Mouse (Mus musculus) MEL (cell line): Measurements from ENCODE around the gene Hax1. TPM values are rescaled to one million over a fixed set of nuclear protein-coding genes. Genes with fewer than 3 reads are reported as not detected.

Experiments used
- DNase-seq: peaks from one replicate; pipeline ENCODE4 v3.0.0; 2011; ENCODE audit warnings: low read depth, low spot score
- H3K27ac ChIP-seq: 2 replicates; pipeline ENCODE4 v1.5.1; 2012; ENCODE audit warnings: low read depth, mild to moderate bottlenecking, control low read depth, low read length, moderate library complexity; ENCODE audit not compliant: control insufficient read depth
- H3K27me3 ChIP-seq, 2 experiments: fragments of 150-350 bp in 1 of 2; sonication (generic) in 1 of 2; 2 replicates each; pipeline ENCODE4 v1.6.1; 2012; ENCODE audit warnings: low read length in 2 of 2, mild to moderate bottlenecking in 2 of 2, improper control_type of control experiment in 1 of 2, moderate library complexity in 1 of 2; ENCODE audit not compliant: insufficient read depth in 2 of 2, control insufficient read depth in 1 of 2
- H3K36me3 ChIP-seq, 2 experiments: 2 replicates each; pipeline ENCODE4 v1.6.1; 2012 to 2014; ENCODE audit warnings: low read length in 2 of 2, improper control_type of control experiment in 1 of 2, inconsistent platforms in 1 of 2, mild to moderate bottlenecking in 1 of 2; ENCODE audit not compliant: insufficient read depth in 2 of 2, control insufficient read depth in 1 of 2
- H3K4me1 ChIP-seq, 2 experiments: fragments of 150-350 bp in 1 of 2; sonication (generic) in 1 of 2; 2 replicates each; pipeline ENCODE4 v1.6.1; 2012; ENCODE audit warnings: low read length in 2 of 2, improper control_type of control experiment in 1 of 2, mild to moderate bottlenecking in 1 of 2; ENCODE audit not compliant: insufficient read depth in 2 of 2, control insufficient read depth in 1 of 2
- H3K4me3 ChIP-seq, 2 experiments: fragments of 150-350 bp in 1 of 2; sonication (generic) in 1 of 2; 2 replicates each; pipeline ENCODE4 v1.5.1; 2012; ENCODE audit warnings: low read depth in 2 of 2, low read length in 2 of 2, mild to moderate bottlenecking in 2 of 2, moderate library complexity in 2 of 2, control low read depth in 1 of 2, improper control_type of control experiment in 1 of 2; ENCODE audit not compliant: control insufficient read depth in 1 of 2, insufficient read depth in 1 of 2
- H3K79me2 ChIP-seq: 2 replicates; pipeline ENCODE4 v1.6.1; 2012; ENCODE audit warnings: mild to moderate bottlenecking, low read length, moderate library complexity; ENCODE audit not compliant: control insufficient read depth, poor library complexity, insufficient read depth
- H3K9ac ChIP-seq: 2 replicates; pipeline ENCODE4 v1.6.1; 2012; ENCODE audit warnings: low read depth, mild to moderate bottlenecking, control low read depth, low read length, moderate library complexity; ENCODE audit not compliant: control insufficient read depth, poor library complexity, severe bottlenecking
- H3K9me3 ChIP-seq: fragments of 150-350 bp; sonication (generic); replicated peaks from 2 replicates; pipeline ENCODE4 v1.6.1; 2012; ENCODE audit warnings: mild to moderate bottlenecking, low read length, improper control_type of control experiment, moderate library complexity; ENCODE audit not compliant: insufficient read depth
- BHLHE40 ChIP-seq: IDR thresholded peaks from 2 replicates; pipeline ENCODE4 v1.6.1; 2012; ENCODE audit warnings: low read depth, mild to moderate bottlenecking, inconsistent platforms, low read length, improper control_type of control experiment, borderline replicate concordance
- CHD2 ChIP-seq: IDR thresholded peaks from 2 replicates; pipeline ENCODE4 v1.6.1; 2011; ENCODE audit warnings: low read length, improper control_type of control experiment
- ETS1 ChIP-seq: IDR thresholded peaks from 2 replicates; pipeline ENCODE4 v1.6.1; 2012; ENCODE audit warnings: low read depth, mild to moderate bottlenecking, inconsistent platforms, low read length, improper control_type of control experiment, moderate library complexity
- MAX ChIP-seq: IDR thresholded peaks from 2 replicates; pipeline ENCODE4 v1.6.1; 2011; ENCODE audit warnings: low read length, improper control_type of control experiment
- MEF2A ChIP-seq: IDR thresholded peaks from 2 replicates; pipeline ENCODE4 v1.6.1; 2014; ENCODE audit warnings: low read depth, mild to moderate bottlenecking, inconsistent platforms, low read length, improper control_type of control experiment; ENCODE audit not compliant: poor library complexity, insufficient replicate concordance, severe bottlenecking; ENCODE audit errors: extremely low read depth
- MYB ChIP-seq: IDR thresholded peaks from 2 replicates; pipeline ENCODE4 v1.6.1; 2011; ENCODE audit warnings: mild to moderate bottlenecking, low read depth, low read length, improper control_type of control experiment
- NRF1 ChIP-seq: IDR thresholded peaks from 2 replicates; pipeline ENCODE4 v1.6.1; 2014; ENCODE audit warnings: low read depth, mild to moderate bottlenecking, inconsistent platforms, low read length, improper control_type of control experiment, moderate library complexity; ENCODE audit not compliant: poor library complexity, insufficient read depth, severe bottlenecking
- RCOR1 ChIP-seq: IDR thresholded peaks from 2 replicates; pipeline ENCODE4 v1.6.1; 2012; ENCODE audit warnings: low read depth, mild to moderate bottlenecking, inconsistent platforms, low read length, improper control_type of control experiment
- SIN3A ChIP-seq: IDR thresholded peaks from 2 replicates; pipeline ENCODE4 v1.6.1; 2012; ENCODE audit warnings: low read length, improper control_type of control experiment, inconsistent platforms
- TBP ChIP-seq: IDR thresholded peaks from 2 replicates; pipeline ENCODE4 v1.8.0; 2011; ENCODE audit warnings: low read depth, low read length, improper control_type of control experiment
- UBTF ChIP-seq: IDR thresholded peaks from 2 replicates; pipeline ENCODE4 v1.6.1; 2012; ENCODE audit warnings: low read depth, mild to moderate bottlenecking, inconsistent platforms, low read length, improper control_type of control experiment, moderate library complexity, borderline replicate concordance; ENCODE audit not compliant: insufficient read depth
- USF1 ChIP-seq: IDR thresholded peaks from 2 replicates; pipeline ENCODE4 v1.6.1; 2014; ENCODE audit warnings: low read depth, mild to moderate bottlenecking, inconsistent platforms, low read length, improper control_type of control experiment, moderate library complexity
- ZC3H11A ChIP-seq: IDR thresholded peaks from 2 replicates; pipeline ENCODE4 v1.6.1; 2012; ENCODE audit warnings: low read depth, mild to moderate bottlenecking, inconsistent platforms, low read length, improper control_type of control experiment
- ZKSCAN1 ChIP-seq: IDR thresholded peaks from 2 replicates; pipeline ENCODE4 v1.6.1; 2012; ENCODE audit warnings: low read depth, mild to moderate bottlenecking, inconsistent platforms, low read length, improper control_type of control experiment, moderate library complexity
- polyA plus RNA-seq, 2 experiments: library from polyadenylated mRNA; stranded (reverse) in 1 of 2; unstranded in 1 of 2; fragments of >175 nt in 1 of 2; fragments of >200 nt in 1 of 2; gene quantifications; 2 replicates each; pipeline versions ENCODE4 v1.2.1 to v1.2.4; 2012; ENCODE audit warnings: low replicate concordance in 2 of 2, low read depth in 1 of 2; ENCODE audit not compliant: insufficient read length in 2 of 2, insufficient read depth in 1 of 2, missing spikeins in 1 of 2
- total RNA-seq: library from RNA; depleted of rRNA; stranded (reverse); fragments of 300-350 nt; gene quantifications from 2 replicates; pipeline ENCODE4 v1.2.3, GENCODE M21; 2012

Gene Hax1
- total and polyA plus RNA-seq, 3 experiments = 232 to 322 TPM; not detected in 1

DNA sequence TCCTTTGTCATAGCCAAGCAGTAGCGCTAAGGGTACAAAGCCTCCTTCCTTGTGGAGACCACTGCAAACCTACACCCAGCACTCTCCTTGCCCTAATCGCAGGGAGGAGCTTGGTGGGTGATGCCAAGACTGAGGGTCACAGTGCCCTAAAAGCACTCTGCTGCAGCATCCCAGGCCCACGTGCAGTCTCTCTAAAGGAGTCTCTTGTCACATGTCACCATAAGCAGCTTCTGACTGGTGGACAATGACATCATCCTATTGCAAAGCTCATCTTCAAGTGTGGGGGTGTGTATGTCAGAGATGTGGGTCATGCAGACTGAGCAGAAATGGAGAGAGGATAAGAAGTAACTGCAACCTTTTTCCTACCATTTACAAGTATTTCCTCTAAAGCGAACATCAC is 39.1 kb downstream of the Hax1 start:
- Histone ChIP-seq H3K36me3 (peaks cover 2 to 13% of the 10 kb centered on the region in 2 experiments; a peak in 3 of 4 replicates), H3K9me3 (no peaks in the 10 kb centered on the region), H3K27me3 (no peaks in the 10 kb centered on the region), H3K27ac (no peak overlapping the region), H3K79me2 (peaks cover 14% of the 10 kb centered on the region), H3K9ac (no peak overlapping the region), H3K4me3 (no peak overlapping the region), H3K4me1 (peaks cover 8 to 20% of the 10 kb centered on the region in 2 experiments)
- TF ChIP-seq CHD2 (no peak), ETS1 (no peak)
- no peak for DNase-seq

DNA sequence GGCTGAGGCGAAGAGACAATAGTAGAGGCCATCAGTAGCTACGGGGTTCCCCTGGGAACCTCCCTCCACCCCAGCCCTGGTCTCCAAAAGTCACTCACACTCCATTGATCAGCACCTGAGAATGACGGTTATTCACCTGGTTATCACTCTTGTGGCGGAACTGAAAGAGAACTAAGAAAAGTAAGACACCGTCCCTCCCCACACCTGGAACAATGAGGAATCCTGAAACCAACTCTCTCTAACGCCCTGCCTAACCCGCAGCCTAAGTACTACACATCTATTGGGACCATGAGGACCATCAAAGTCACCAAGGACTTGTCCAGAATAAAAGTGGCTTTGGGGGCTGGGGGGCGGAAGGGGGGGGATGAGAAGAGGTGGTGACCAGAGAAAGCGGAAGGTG is 40.7 kb downstream of the Hax1 start:
- no peak overlapping the region for H3K4me3 ChIP-seq
- H3K9me3 ChIP-seq = no peaks in the 10 kb centered on the region
- DNase-seq = no peak
- peaks cover 8 to 20% of the 10 kb centered on the region in 2 experiments for H3K4me1 ChIP-seq
- H3K79me2 ChIP-seq = peaks cover 5% of the 10 kb centered on the region
- H3K27me3 ChIP-seq = no peaks in the 10 kb centered on the region
- no peak overlapping the region for H3K27ac ChIP-seq
- no peak overlapping the region for H3K9ac ChIP-seq
- TF ChIP-seq MEF2A = no peak
- TF ChIP-seq ZC3H11A = no peak
- TF ChIP-seq BHLHE40 = no peak
- TF ChIP-seq TBP = no peak
- TF ChIP-seq MYB = no peak
- TF ChIP-seq ZKSCAN1 = no peak
- TF ChIP-seq SIN3A = no peak
- no peak for TF ChIP-seq MAX
- TF ChIP-seq RCOR1 = no peak
- TF ChIP-seq NRF1 = no peak
- TF ChIP-seq UBTF = no peak
- TF ChIP-seq USF1 = no peak
- H3K36me3 ChIP-seq = peaks cover 2 to 13% of the 10 kb centered on the region in 2 experiments; a peak in 3 of 4 replicates
